Mouse (Mus musculus): ENCODE measurements around the gene Ywhag. TPM values are rescaled to one million over a fixed set of nuclear protein-coding genes. Genes with fewer than 3 reads are reported as not detected.
A peak's percentile ranks its signal among the peaks of the same experiment; 100 is the strongest.

The Ywhag gene
- polyA plus RNA-seq, 1 experiment from 2014 or later = 197 TPM

- Histone ChIP-seq H3K9me3 (replicated peaks) (no peaks in the 10 kb centered on the region), H3K27ac (no peak overlapping the region), H3K27me3 (ENCODE audit: low read depth, poor library complexity, severe bottlenecking) (peaks cover 70% of the 10 kb centered on the region), H3K4me3 (no peak overlapping the region), H3K4me1 (peaks cover 15% of the 10 kb centered on the region), H3K36me3 (no peaks in the 10 kb centered on the region)
- 41% methylated on average over 4 of the region's 4 CpGs for WGBS
- DNase-seq (ENCODE audit: low spot score) = no peak
Observed at GRCm38 (mm10) chr5:135890323-135890722, 44.1 kb downstream of the Ywhag start.

- no peaks in the 10 kb centered on the region for H3K9me3 ChIP-seq (replicated peaks)
- H3K27ac ChIP-seq = 0 out of 2 replicates have a peak overlapping the region, but pooled peaks have one; percentile 6
- no peaks in the 10 kb centered on the region for H3K36me3 ChIP-seq
- WGBS = 6% methylated on average over 30 of the region's 30 CpGs
- H3K27me3 ChIP-seq (ENCODE audit: low read depth, poor library complexity, severe bottlenecking) = peaks cover 73% of the 10 kb centered on the region
- H3K4me3 ChIP-seq = peak overlapping the region; percentile 37
- H3K4me1 ChIP-seq = peaks cover 15% of the 10 kb centered on the region
- DNase-seq (ENCODE audit: low spot score) = no peak
Observed at GRCm38 (mm10) chr5:135888405-135889215, 45.8 kb downstream of the Ywhag start.

GRCm38 (mm10) chr5:135887675-135888102 is 46.7 kb downstream of the Ywhag start, which contains the start of gene Hspb1:
TSS of gene Hspb1 (plus strand) at chr5:135887919.
- H3K9me3 ChIP-seq (replicated peaks) = no peaks in the 10 kb centered on the region
- peaks cover 72% of the 10 kb centered on the region for H3K27me3 ChIP-seq (ENCODE audit: low read depth, poor library complexity, severe bottlenecking)
- DNase-seq (ENCODE audit: low spot score) = peak; percentile 67
- 0 out of 2 replicates have a peak within 1 kb of the TSS, but pooled peaks have one; percentile 6 for H3K27ac ChIP-seq
- peak within 1 kb of the TSS; percentile 43 for H3K4me3 ChIP-seq
- no peaks in the 10 kb centered on the region for H3K36me3 ChIP-seq
- H3K4me1 ChIP-seq = peaks cover 15% of the 10 kb centered on the region
- 1% methylated on average over 23 of the region's 24 CpGs for WGBS

DNA sequence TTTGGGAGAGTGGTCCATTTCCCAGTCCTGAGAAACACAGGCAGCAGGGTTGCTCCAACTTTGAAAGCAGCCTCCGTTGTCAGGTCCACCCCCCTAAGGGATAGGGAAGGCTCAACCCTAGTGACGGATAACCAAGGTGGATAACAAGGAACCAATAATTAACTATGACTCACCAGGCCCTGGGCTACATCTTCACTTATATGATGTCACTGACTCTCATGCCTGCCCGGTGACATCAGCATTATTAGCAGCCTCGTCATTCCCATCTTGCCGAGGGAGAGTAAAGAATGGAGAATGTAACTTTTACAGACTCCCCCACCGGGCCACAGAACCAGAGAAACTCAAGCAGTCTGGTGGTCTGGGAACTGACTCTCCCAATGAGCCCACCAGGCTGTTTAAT is 49.8 kb downstream of the Ywhag start:
- WGBS = 70% methylated on average over 6 of the region's 6 CpGs
- Histone ChIP-seq H3K27me3 (ENCODE audit: low read depth, poor library complexity, severe bottlenecking) (peaks cover 45% of the 10 kb centered on the region), H3K4me3 (no peak overlapping the region)

DNA sequence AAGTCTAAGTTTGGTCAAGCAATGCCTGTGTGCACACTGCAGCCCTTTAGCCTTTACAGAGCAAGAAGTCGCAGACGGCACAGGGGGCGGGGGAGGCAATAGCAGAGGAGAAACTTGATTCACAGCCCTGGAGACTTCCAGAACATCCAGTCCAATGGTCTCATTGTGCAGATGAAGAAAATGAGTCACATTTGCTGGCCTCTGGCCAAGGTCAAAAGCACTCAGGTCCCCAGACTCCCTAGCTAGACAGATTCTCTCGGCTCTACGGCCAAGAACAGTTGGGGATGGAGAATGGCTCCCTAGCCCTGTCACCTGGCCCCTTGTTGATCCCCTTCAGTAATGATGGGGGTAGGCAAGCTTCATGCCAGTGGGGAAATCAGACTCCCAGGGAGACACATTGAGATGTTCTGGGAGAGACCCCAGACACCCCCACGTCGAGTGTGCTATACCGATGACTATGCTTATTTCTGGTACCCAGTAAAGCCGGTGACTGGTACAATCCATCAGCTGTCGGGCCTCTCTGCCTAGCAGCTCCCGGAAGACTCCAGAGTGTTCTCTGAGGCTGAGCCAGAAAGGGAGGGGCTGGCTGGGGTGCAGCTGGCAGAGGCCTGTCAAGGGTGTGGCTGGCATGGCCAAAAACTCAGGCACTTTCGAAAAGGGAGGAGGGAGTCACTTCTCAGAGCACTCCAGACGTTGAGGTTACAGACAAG is 54.8 kb downstream of the Ywhag start:
- 65% methylated on average over 13 of the region's 13 CpGs for WGBS
- no peak overlapping the region for H3K27ac ChIP-seq

More for the DNA sequence above, 49.8 kb downstream of the Ywhag start:
- Histone ChIP-seq H3K9me3 (replicated peaks) (no peaks in the 10 kb centered on the region), H3K36me3 (no peaks in the 10 kb centered on the region), H3K27ac (no peak overlapping the region), H3K4me1 (peaks cover 17% of the 10 kb centered on the region)
- DNase-seq (ENCODE audit: low spot score) = no peak

DNA sequence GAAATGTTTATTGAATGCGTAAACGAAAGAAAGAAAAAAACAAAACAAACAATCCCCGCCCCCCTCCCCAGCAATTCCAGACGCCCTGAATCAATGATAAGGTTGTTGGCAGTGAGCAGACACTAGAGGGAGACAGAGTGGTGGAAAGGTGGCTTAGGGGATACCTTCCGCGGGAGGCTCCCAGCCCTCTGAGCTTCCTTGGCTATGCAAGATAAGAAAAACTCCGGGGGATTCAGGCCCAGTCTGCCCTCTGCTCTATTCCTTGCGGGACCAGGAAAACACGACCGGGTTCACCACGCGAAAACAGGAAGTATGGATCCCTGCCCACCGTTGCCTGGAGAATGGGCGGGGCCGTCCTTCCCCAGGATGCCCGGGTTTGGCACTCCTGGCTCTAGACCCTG is 56.6 kb downstream of the Ywhag start:
- under 1% methylated on average over 16 of the region's 16 CpGs for WGBS
- H3K4me1 ChIP-seq = peaks cover 23% of the 10 kb centered on the region
- H3K27ac ChIP-seq = peak overlapping the region; percentile 71
- no peaks in the 10 kb centered on the region for H3K9me3 ChIP-seq (replicated peaks)
- no peaks in the 10 kb centered on the region for H3K36me3 ChIP-seq
- peak overlapping the region; percentile 50 for H3K4me3 ChIP-seq
- peak; percentile 62 for DNase-seq (ENCODE audit: low spot score)
- H3K27me3 ChIP-seq (ENCODE audit: low read depth, poor library complexity, severe bottlenecking) = peaks cover 27% of the 10 kb centered on the region

More for the DNA sequence above, 54.8 kb downstream of the Ywhag start:
- peaks cover 15% of the 10 kb centered on the region; the same call in 1 of the 2 replicates for H3K4me1 ChIP-seq
- H3K27me3 ChIP-seq (ENCODE audit: low read depth, poor library complexity, severe bottlenecking) = peaks cover 10% of the 10 kb centered on the region
- no peaks in the 10 kb centered on the region for H3K9me3 ChIP-seq (replicated peaks)
- H3K4me3 ChIP-seq = no peak overlapping the region
- DNase-seq (ENCODE audit: low spot score) = no peak
- H3K36me3 ChIP-seq = no peaks in the 10 kb centered on the region

- 21% methylated on average over 8 of the region's 8 CpGs for WGBS
- Histone ChIP-seq H3K4me1 (peaks cover 23% of the 10 kb centered on the region), H3K36me3 (no peaks in the 10 kb centered on the region), H3K27ac (no peak overlapping the region), H3K9me3 (replicated peaks) (no peaks in the 10 kb centered on the region), H3K27me3 (ENCODE audit: low read depth, poor library complexity, severe bottlenecking) (peaks cover 32% of the 10 kb centered on the region), H3K4me3 (peak overlapping the region; percentile 50)
- DNase-seq (ENCODE audit: low spot score) = no peak
Observed at GRCm38 (mm10) chr5:135877180-135877579, 57.2 kb downstream of the Ywhag start.

- no peaks in the 10 kb centered on the region for H3K9me3 ChIP-seq (replicated peaks)
- WGBS = 58% methylated on average over 9 of the region's 9 CpGs
- H3K4me1 ChIP-seq = peaks cover 23% of the 10 kb centered on the region
- no peak for DNase-seq (ENCODE audit: low spot score)
- H3K27ac ChIP-seq = 0 out of 2 replicates have a peak overlapping the region, but pooled peaks have one; percentile 10
- H3K36me3 ChIP-seq = no peaks in the 10 kb centered on the region
- no peak overlapping the region for H3K4me3 ChIP-seq
- peaks cover 63% of the 10 kb centered on the region for H3K27me3 ChIP-seq (ENCODE audit: low read depth, poor library complexity, severe bottlenecking)
Observed at GRCm38 (mm10) chr5:135873753-135874152, 60.7 kb downstream of the Ywhag start.

- DNase-seq (ENCODE audit: low spot score) = no peak
- Histone ChIP-seq H3K27ac (0 out of 2 replicates have a peak overlapping the region, but pooled peaks have one; percentile 10), H3K27me3 (ENCODE audit: low read depth, poor library complexity, severe bottlenecking) (peaks cover 71% of the 10 kb centered on the region), H3K4me1 (peaks cover 28% of the 10 kb centered on the region), H3K36me3 (no peaks in the 10 kb centered on the region), H3K9me3 (replicated peaks) (no peaks in the 10 kb centered on the region), H3K4me3 (peak overlapping the region; percentile 19; the same call in 1 of the 2 replicates)
- WGBS = 19% methylated on average over 16 of the region's 16 CpGs
Observed at GRCm38 (mm10) chr5:135872996-135873395, 61.4 kb downstream of the Ywhag start.

DNA sequence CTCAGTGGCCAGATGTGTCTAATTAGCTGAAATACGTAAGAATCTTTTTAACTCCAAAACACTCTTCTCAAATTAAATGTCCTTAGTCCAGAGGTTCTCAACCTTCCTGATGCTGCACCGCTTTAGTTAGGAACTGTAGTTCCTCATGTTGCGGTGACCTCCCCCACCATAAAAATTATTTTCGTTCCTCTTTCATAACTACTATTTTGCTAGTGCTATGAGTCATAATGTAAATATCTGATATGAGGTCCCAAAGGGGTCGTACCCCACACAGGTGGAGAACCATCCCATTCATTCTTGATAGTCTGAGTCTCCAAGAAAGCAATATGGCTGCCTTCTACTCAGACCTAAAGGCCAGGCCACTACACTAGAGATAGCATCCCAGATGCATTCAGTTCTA is 63.9 kb downstream of the Ywhag start:
- Histone ChIP-seq H3K27me3 (ENCODE audit: low read depth, poor library complexity, severe bottlenecking) (peaks cover 95% of the 10 kb centered on the region), H3K9me3 (replicated peaks) (no peaks in the 10 kb centered on the region), H3K4me3 (no peak overlapping the region), H3K36me3 (no peaks in the 10 kb centered on the region), H3K27ac (no peak overlapping the region), H3K4me1 (peaks cover 24% of the 10 kb centered on the region)
- DNase-seq (ENCODE audit: low spot score) = no peak
- 84% methylated on average over 5 of the region's 5 CpGs for WGBS

DNA sequence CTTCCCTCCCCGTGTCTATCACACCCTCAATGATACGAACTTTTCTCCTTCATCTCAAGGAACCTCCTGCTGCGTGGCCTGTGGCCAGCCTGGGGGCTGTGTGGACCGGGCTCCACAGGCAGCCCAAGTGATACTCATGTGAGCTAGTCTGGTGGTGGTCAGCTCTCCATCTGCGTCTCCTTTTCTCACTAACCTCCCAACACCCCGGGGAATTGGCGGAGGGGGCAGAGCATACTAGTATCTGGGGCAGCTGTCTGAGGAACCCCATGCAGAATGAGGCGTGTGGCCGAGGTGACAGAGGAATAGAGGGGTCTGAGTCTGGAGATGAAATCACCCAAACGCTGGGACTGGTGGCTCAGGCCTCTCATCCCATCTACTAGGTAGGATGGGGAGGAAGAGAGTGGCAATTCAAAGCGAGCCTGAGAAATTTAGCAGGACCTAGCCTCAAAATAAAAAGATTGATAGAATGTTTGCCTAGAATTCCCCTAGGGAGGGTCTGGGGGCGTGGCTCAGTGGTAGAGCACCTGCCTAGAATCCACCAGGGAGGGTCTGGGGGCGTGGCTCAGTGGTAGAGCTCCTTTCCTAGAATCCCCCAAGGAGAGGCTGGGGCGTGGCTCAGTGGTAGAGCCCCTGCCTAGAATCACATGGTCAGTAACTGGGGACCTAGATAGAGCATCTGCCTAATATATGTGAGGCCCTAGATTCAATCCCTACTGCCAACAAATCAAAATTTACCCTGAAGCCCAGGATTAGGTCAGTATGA is 64.6 kb downstream of the Ywhag start:
- no peak overlapping the region for H3K27ac ChIP-seq
- no peaks in the 10 kb centered on the region for H3K9me3 ChIP-seq (replicated peaks)
- peaks cover 97% of the 10 kb centered on the region for H3K27me3 ChIP-seq (ENCODE audit: low read depth, poor library complexity, severe bottlenecking)
- peaks cover 24% of the 10 kb centered on the region for H3K4me1 ChIP-seq
- H3K4me3 ChIP-seq = no peak overlapping the region
- WGBS = 56% methylated on average over 14 of the region's 14 CpGs
- DNase-seq (ENCODE audit: low spot score) = no peak
- H3K36me3 ChIP-seq = no peaks in the 10 kb centered on the region

DNA sequence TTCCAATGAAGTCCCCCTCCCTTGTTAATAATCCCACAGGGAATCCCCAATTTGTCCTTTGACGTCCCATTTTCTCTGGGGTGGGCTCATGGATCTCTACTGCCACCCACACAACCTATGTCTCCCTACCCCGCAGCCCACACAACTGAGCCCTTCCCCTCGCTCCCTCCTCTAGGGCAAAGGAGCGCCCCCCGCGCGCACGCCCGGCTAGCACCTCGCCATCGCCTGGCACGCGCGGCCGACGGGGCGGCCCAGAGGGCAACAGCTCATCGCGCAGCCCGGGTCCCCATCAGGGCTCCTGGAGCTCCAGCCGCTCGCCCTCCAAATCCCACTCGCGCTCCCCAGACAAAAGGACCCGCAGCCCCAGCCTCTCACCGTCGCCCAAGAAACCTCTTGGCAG is 65.8 kb downstream of the Ywhag start:
- DNase-seq (ENCODE audit: low spot score) = no peak
- Histone ChIP-seq H3K4me3 (peak overlapping the region; percentile 55), H3K27me3 (ENCODE audit: low read depth, poor library complexity, severe bottlenecking) (peaks cover 97% of the 10 kb centered on the region), H3K4me1 (peaks cover 24% of the 10 kb centered on the region), H3K9me3 (replicated peaks) (no peaks in the 10 kb centered on the region), H3K36me3 (no peaks in the 10 kb centered on the region), H3K27ac (no peak overlapping the region)
- WGBS = 3% methylated on average over 27 of the region's 27 CpGs

Data from limb, embryonic 10.5 days (tissue).